Mouse (Mus musculus) cerebellum, adult 2 months (tissue): ENCODE measurements at regions not wholly inside any gene's neighbourhood (a gene's known extent, or its start where the extent isn't known, plus 50 kb on each side); places are given as distances from the start of the nearest gene placed in this dataset.

ENCODE experiments used
- CTCF ChIP-seq: fragments of 200-500 bp; IDR thresholded peaks from 2 replicates; pipeline ENCODE4 v1.5.1; 2011; ENCODE audit warnings: low read depth, mild to moderate bottlenecking, control low read depth, low read length, moderate library complexity, borderline replicate concordance; ENCODE audit not compliant: insufficient read depth
- POLR2A ChIP-seq: fragments of 200-500 bp; IDR thresholded peaks from 2 replicates; pipeline ENCODE4 v1.6.1; 2011; ENCODE audit warnings: low read length, control low read depth, borderline replicate concordance; ENCODE audit not compliant: insufficient read depth

DNA sequence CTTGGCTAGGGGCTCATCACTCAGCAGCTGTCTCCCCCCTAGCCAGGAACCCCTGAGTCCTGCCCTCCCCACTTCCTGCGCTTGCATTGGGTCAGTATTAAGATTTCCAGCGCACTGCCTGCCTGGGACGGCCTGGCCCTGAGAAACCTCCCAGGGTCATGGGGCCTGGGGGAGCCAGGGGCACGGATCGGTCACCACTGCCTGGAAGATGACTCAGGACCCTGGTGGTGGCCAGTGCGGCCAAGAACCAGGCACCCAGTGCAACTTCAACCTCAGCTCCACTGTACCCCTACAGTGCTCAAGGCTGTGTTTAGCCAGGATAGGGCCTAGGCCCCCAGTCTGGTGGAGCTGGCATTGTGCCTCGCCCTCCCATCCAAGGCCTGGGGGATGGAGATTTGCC lies 111.9 kb upstream of the Zbtb40 start:
- no peak for TF ChIP-seq POLR2A
- no peak for TF ChIP-seq CTCF
